Mouse (Mus musculus) telencephalon, adult 2 months (tissue): Measurements from ENCODE around the gene Gm10959.

Source experiments
- DNase-seq: peaks from one replicate; pipeline ENCODE4 v3.0.0-alpha.2; 2011; ENCODE audit warnings: low read depth, low spot score

Gm10959 gene

GRCm38 (mm10) chr3:122894772-122895171, 24.4 kb downstream of the Gm10959 start, which contains the start of gene Fabp2:
Gene Fabp2 (plus strand): TSS chr3:122895072.
- no peak for DNase-seq

DNA sequence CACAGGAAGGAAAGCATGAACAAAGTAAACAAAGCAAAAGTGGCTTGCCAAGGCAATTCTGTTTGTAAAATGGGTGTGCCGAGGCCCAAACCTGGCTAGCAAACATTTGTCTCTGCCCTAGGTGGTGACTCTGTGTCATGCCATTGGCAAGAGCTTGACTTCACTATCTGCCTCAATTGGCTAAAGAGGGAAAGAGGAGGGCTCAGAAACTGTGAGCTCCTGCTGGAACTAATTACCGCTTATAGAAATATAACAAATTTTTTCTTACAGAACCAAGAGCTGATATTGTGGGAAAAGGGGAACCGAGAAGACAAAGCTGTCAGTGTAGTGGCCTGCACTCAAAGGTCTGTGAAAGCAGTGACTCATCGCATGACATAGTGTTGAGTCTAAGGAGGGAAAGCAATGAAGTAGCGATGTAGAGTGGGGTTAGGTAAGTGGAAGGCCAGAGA, 30.8 kb downstream of the Gm10959 start:
- DNase-seq: no peak

- DNase-seq: no peak
Observed at GRCm38 (mm10) chr3:122887505-122888301, 31.5 kb downstream of the Gm10959 start.

GRCm38 (mm10) chr3:122878705-122879315, 40.4 kb downstream of the Gm10959 start:
- DNase-seq: no peak

DNA sequence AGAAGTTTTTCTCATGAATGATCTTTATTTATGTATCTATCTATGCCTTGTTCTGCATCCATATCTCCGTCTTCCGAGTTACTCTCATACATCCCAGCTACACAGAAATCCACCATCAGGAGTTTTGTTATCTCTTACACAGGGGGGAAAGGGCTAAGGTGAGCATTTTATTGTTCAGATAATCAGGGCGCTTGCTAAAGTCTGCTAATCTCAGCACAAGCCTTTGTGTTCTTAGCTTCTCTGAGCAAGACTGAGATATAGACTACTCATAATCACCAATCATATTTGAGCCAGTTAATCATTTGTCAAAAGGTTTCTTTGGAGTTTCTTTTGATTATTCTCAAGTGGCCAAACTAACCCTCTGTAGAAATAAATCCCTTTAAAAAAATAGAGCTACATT, 41.6 kb downstream of the Gm10959 start:
- no peak for DNase-seq

GRCm38 (mm10) chr3:122876870-122877269, 42.3 kb downstream of the Gm10959 start:
- DNase-seq: no peak

- DNase-seq: no peak
Observed at GRCm38 (mm10) chr3:122871596-122871995, 47.6 kb downstream of the Gm10959 start.

DNA sequence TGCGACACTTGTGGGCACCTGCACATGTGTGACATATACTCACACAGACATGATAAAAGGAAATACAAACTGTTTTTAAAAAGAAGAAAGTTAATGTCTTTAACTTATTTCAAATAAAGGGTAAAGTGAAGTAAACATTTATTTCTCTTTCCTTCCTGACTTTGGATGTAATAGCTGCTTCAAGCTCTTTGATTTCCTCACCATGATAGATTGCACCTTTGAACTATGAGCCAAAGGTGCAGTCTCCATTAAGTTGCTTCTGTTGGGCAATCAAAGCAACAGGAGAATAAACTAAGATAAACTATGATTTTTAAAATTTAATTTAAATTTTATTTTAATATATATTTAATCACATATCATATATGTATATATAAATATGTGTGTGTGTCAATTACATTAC, 50.9 kb downstream of the Gm10959 start:
- no peak for DNase-seq

- DNase-seq: no peak
Observed at GRCm38 (mm10) chr3:122865092-122865491, 54.1 kb downstream of the Gm10959 start.
